Mouse (Mus musculus) midbrain, embryonic 15.5 days (tissue): ENCODE results near the gene Dcaf11. TPM values are rescaled to one million over a fixed set of nuclear protein-coding genes. Genes with fewer than 3 reads are reported as not detected.
A peak's percentile ranks its signal among the peaks of the same experiment; 100 is the strongest.

Experiments
- ATAC-seq: fragments of 200-750 bp; cut with Nextera tagmentation; replicated peaks from 2 replicates; pipeline ENCODE4 v1.8.0; 2017; ENCODE audit warnings: moderate TSS enrichment
- H3K27ac ChIP-seq: fragments of 300-500 bp; sonication (generic); 2 replicates; pipeline ENCODE4 v1.5.1; 2015; ENCODE audit warnings: mild to moderate bottlenecking, inconsistent platforms
- H3K27me3 ChIP-seq: fragments of 300-500 bp; sonication (generic); replicated peaks from 2 replicates; pipeline ENCODE4 v1.6.1; 2015; ENCODE audit warnings: inconsistent platforms
- H3K36me3 ChIP-seq: fragments of 300-500 bp; sonication (generic); replicated peaks from 2 replicates; pipeline ENCODE4 v1.6.1; 2015; ENCODE audit warnings: inconsistent platforms
- H3K4me1 ChIP-seq: fragments of 300-500 bp; sonication (generic); 2 replicates; pipeline ENCODE4 v1.6.1; 2015; ENCODE audit warnings: inconsistent platforms
- H3K4me2 ChIP-seq: fragments of 300-500 bp; sonication (generic); 2 replicates; pipeline ENCODE4 v1.6.1; 2015; ENCODE audit warnings: inconsistent platforms, mild to moderate bottlenecking, moderate library complexity
- H3K4me3 ChIP-seq: fragments of 300-500 bp; sonication (generic); 2 replicates; pipeline ENCODE4 v1.5.1; 2015; ENCODE audit warnings: mild to moderate bottlenecking, inconsistent platforms
- H3K9ac ChIP-seq: fragments of 300-500 bp; sonication (generic); 2 replicates; pipeline ENCODE4 v1.6.1; 2015; ENCODE audit warnings: mild to moderate bottlenecking, inconsistent platforms
- H3K9me3 ChIP-seq: fragments of 300-500 bp; sonication (generic); 2 replicates; pipeline ENCODE4 v1.6.1; 2016; ENCODE audit warnings: inconsistent platforms
- WGBS: fragments of 180-500 bp; shearing (Covaris S2); methylation state at CpG from one replicate; pipeline ENCODE4 v1.1.7; 2015; ENCODE audit warnings: mixed read lengths; 5-methylcytosine and 5-hydroxymethylcytosine counted together
- polyA plus RNA-seq: library from polyadenylated mRNA; unstranded; fragments of >200 nt; fragmentation: Nextera tagmentation; extraction: Ambion mirVana; gene quantifications from 2 replicates; pipeline ENCODE4 v1.2.1, GENCODE M21; 2015

Gene Dcaf11
- polyA plus RNA-seq = 129 and 135 TPM in 2 replicates

DNA sequence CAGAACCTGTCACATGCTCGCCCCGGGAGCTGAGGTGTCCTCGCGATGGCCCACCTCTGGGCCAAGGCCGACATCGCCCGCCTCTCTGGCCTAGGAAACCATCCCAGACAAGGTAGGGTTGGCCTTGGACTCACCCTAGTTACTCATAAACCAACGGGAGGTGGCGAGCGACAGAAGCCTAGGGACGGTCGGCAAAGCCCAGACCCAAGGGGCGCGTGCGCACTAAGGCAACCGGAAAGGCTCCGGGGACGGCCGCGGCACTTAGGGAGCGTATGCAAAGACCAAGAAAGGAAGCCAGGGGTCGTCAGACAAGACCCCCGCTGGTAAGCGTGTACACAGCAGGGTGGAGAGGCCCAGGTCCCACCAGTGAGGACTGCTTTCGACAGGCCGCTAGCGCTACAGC is at the start of gene Dcaf11:
TSS of gene Dcaf11 (plus strand) at position 208 of the 403 bp plus-strand sequence.
- WGBS = under 1% methylated on average over 27 of the region's 27 CpGs
- Histone ChIP-seq H3K27me3 (no peaks in the 10 kb centered on the region), H3K4me3 (peak within 1 kb of the TSS; percentile 57), H3K4me2 (peak within 1 kb of the TSS; percentile 73), H3K27ac (peak within 1 kb of the TSS; percentile 99), H3K36me3 (peaks cover 1% of the 10 kb centered on the region; the same call in 1 of the 2 replicates), H3K4me1 (peaks cover 29% of the 10 kb centered on the region), H3K9ac (peak within 1 kb of the TSS; percentile 87), H3K9me3 (no peaks in the 10 kb centered on the region)
- peak; percentile 85 for ATAC-seq

DNA sequence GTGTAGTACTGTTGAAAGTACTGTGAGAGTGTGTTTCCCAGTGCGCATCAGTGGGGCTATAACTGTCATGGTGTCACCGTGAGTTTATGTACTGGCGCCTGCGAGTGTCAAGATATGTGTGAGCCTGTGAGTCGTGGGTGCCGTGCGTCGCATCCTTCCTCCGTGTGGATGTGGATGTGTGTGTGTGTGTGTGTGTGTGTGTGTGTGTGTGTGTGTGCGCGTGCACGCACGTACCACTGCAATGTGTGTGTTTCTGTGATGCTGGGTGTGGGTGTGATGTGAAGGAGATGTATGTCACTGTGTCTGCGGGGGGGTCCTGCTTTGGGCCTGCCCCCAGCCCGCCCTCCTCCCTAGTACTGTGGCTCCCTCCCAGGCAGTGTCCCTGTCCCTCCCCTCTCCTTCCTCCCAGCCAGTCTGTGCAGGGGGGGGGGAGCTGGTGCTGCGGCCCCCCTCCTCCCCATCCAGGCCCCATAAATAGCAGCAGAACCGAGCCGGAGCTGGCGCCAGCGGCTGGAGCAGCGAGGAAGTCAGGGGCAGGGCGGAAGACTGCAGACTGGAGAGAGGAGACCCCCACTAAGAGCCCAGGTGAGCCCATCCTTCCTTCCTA is 49.6 kb upstream of the Dcaf11 start, which contains the start of gene Cpne6:
TSS of gene Cpne6 (plus strand) at position 321 of the 607 bp plus-strand sequence.
- peak; percentile 28; the same call in 1 of the 2 replicates for ATAC-seq
- H3K9ac ChIP-seq = no peak within 1 kb of the TSS
- 72% methylated on average over 21 of the region's 22 CpGs for WGBS

DNA sequence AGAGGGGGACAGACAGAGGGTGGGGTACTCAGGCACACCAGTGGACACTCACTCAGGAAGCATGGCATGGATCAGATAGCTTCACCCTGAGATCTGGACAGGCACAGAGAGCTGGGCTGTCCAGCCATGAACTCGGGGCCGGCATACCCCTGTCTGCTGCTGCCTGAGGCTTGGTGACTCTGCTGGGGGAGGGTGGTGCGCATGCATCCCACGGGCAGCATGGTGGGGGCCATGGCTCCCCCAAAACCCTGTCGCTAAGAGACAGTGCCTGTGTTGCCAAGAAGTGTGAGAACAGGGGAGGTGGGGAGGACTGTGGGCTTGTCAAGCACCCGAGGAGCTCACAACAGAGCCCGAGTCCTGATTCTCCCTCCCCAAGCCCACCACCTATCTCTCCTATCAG is 48.8 kb upstream of the Dcaf11 start:
- Histone ChIP-seq H3K4me1 (peaks cover 12% of the 10 kb centered on the region; the same call in 1 of the 2 replicates), H3K4me2 (no peak overlapping the region), H3K27ac (no peak overlapping the region), H3K36me3 (no peaks in the 10 kb centered on the region), H3K9me3 (no peaks in the 10 kb centered on the region), H3K27me3 (no peaks in the 10 kb centered on the region), H3K9ac (no peak overlapping the region), H3K4me3 (no peak overlapping the region)
- 61% methylated on average over 7 of the region's 7 CpGs for WGBS
- 0 out of 2 replicates have a peak, but pooled peaks have one; percentile 6 for ATAC-seq

More for the DNA sequence above, 49.6 kb upstream of the Dcaf11 start, which contains the start of gene Cpne6:
- Histone ChIP-seq H3K27me3 (no peaks in the 10 kb centered on the region), H3K9me3 (no peaks in the 10 kb centered on the region), H3K4me2 (no peak within 1 kb of the TSS), H3K27ac (no peak within 1 kb of the TSS), H3K36me3 (no peaks in the 10 kb centered on the region), H3K4me3 (no peak within 1 kb of the TSS), H3K4me1 (peaks cover 12% of the 10 kb centered on the region; the same call in 1 of the 2 replicates)

DNA sequence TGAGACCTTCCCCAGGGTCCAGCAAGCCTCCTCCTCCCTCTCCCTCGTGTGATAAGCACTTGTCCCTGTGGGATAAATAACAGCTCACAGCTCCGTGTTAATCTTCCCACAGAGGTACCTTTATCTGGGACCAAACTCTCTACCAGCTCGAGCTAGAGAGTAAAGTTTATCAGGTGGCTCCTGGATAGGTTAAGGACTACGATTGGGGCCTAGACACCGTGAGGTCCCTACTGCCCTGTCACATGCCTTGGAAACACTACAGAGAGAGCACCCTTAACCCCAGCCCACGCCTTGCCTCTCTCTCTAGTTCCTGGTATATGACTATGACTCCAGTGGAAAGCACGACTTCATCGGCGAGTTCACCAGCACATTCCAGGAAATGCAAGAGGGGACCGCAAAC is 45.9 kb upstream of the Dcaf11 start:
- Histone ChIP-seq H3K27me3 (no peaks in the 10 kb centered on the region), H3K4me3 (no peak overlapping the region), H3K9ac (no peak overlapping the region), H3K4me1 (peaks cover 14% of the 10 kb centered on the region; the same call in 1 of the 2 replicates), H3K27ac (no peak overlapping the region), H3K4me2 (no peak overlapping the region), H3K9me3 (no peaks in the 10 kb centered on the region), H3K36me3 (no peaks in the 10 kb centered on the region)
- no peak for ATAC-seq
- WGBS = 73% methylated on average over 10 of the region's 10 CpGs

DNA sequence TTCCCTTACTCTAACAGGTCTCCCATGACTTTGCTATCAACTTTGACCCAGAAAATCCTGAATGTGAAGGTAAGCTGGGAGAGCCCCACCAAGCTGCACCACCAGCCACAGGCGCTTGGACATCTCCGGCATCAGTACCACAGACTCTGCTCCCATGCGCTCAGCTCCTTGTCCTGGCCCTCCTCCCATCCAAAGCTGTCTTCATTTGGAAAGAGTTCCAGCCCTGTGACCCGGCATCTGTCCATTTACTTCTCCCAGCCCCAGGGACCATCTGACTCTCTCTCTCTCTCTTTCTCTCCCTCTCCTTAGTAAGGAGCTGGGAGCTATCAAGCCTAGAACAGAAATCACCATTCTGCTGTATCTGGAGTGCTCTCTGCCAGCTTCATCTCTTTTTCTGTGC is 44.0 kb upstream of the Dcaf11 start:
- Histone ChIP-seq H3K27me3 (no peaks in the 10 kb centered on the region), H3K4me1 (peaks cover 17% of the 10 kb centered on the region), H3K4me2 (no peak overlapping the region), H3K9ac (no peak overlapping the region), H3K27ac (no peak overlapping the region), H3K4me3 (no peak overlapping the region), H3K9me3 (no peaks in the 10 kb centered on the region), H3K36me3 (no peaks in the 10 kb centered on the region)
- ATAC-seq = no peak
- WGBS = 91% methylated on average over 4 of the region's 4 CpGs

DNA sequence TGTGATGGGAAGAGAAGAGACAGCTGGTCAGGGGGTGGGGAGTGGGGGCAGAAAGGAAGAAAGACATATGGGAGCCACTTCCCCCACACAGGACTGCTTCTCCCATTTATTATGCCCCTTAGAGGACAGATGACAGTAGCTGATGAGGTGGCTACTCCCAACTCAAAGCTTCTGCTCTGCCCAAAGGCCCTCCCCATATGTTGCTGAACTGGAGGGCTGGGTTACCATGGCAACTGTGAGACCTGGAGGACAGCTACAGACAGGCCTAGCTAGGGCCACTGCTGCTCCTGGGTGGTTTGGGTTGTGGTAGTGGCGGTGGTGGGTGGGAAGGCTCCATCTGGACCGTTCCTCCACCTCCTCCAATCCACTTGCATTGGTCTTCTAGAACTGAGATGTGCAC is 40.9 kb upstream of the Dcaf11 start:
- Histone ChIP-seq H3K4me2 (no peak overlapping the region), H3K27me3 (no peaks in the 10 kb centered on the region)
- WGBS = 8% methylated on average over 2 of the region's 2 CpGs

DNA sequence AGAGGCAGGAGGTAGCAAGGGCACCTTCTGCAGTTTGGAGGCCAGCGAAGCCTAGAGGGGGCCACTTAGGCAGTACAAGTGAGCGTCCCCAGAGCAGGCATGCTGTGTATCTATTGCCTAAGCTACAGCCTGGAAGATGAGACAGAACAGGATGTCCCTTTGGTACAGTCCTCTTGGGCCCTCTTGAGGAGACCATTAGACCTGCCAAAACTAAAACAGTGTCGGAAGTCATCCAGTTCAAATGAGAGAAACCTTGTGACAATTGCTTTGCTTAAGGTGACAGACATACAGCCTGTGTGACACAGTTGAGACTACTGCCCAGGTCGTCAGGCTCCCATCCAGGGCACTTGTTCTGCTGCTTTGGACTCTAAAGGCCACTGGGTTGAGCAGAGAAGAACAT is 40.2 kb upstream of the Dcaf11 start:
- 65% methylated on average over 4 of the region's 4 CpGs for WGBS

More for the DNA sequence above, 40.9 kb upstream of the Dcaf11 start:
- Histone ChIP-seq H3K4me3 (no peak overlapping the region), H3K36me3 (no peaks in the 10 kb centered on the region), H3K9ac (no peak overlapping the region), H3K9me3 (no peaks in the 10 kb centered on the region), H3K4me1 (peaks cover 14% of the 10 kb centered on the region), H3K27ac (no peak overlapping the region)
- peak; percentile 67 for ATAC-seq

DNA sequence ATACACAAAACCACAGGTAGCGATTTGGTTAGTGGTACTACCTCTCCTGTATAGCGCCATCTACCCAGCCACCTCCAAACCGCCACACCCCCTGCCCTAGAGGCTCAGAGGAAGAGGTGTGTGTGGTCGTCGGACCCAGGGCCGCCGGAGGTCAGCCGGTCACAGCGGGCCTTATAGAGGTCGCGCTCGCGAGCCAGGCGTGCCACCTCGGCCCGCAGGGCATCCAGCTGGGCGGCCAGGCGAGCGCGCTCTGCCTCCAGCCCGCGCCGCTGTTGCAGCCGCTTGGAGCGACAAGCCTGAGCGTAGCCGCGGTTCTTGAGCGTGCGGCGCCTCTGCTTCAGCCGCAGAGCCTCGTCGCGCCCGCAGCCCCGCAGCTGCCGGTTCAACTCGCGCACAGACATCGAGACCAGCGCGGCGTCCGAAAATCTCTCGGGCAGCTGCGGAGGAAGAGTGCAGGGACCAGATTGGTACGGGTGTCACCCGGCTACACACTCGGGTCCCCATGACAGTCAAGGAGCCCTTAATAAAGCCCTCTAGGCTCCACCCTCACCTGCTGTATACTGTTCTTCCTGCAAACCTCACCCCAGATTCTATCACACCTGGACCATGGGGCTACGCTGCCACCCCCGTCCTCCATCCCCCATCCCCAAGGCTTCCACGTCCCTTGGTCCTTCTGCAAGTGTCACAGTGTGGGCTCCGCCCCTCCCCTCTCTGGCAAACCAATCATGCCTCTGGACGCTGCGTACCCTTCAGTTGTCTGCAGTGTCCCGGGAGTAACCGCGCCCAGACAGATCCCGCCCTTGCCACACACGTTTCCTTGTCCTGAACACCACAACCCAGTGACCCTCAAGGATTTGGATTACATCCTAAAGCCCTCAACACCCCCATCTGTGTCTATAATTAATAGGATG is 39.1 kb upstream of the Dcaf11 start:
- Histone ChIP-seq H3K9me3 (no peaks in the 10 kb centered on the region), H3K27ac (peak overlapping the region; percentile 83), H3K4me1 (peaks cover 14% of the 10 kb centered on the region), H3K9ac (peak overlapping the region; percentile 63), H3K4me3 (peak overlapping the region; percentile 53), H3K4me2 (peak overlapping the region; percentile 89), H3K27me3 (no peaks in the 10 kb centered on the region), H3K36me3 (no peaks in the 10 kb centered on the region)
- under 1% methylated on average over 61 of the region's 61 CpGs for WGBS
- peak; percentile 85 for ATAC-seq

More for the DNA sequence above, 40.2 kb upstream of the Dcaf11 start:
- H3K4me3 ChIP-seq = no peak overlapping the region
- no peaks in the 10 kb centered on the region for H3K9me3 ChIP-seq
- no peaks in the 10 kb centered on the region for H3K27me3 ChIP-seq
- H3K4me1 ChIP-seq = peaks cover 14% of the 10 kb centered on the region
- no peak for ATAC-seq
- H3K4me2 ChIP-seq = no peak overlapping the region
- H3K9ac ChIP-seq = no peak overlapping the region
- H3K27ac ChIP-seq = peak overlapping the region; percentile 27; the same call in 1 of the 2 replicates
- H3K36me3 ChIP-seq = no peaks in the 10 kb centered on the region

DNA sequence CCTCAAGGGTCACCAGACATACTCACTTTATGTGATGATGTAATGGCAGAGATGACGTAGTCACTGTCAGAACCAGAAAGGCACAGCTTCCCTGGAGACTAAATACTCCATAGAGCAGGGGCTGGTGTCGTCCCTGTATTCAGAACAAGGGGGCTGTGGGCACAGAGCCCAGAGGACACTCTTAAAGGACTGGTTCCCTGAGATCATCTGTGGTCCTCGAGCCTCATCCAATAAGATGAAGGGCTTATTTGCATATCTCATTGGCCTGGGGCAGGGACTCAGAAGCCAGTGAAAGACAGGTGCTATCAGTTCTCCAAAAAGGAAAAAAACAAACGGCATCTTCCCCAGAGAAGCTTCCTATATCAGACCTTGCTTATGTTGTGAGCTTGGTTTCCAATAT is 35.7 kb upstream of the Dcaf11 start:
- Histone ChIP-seq H3K4me1 (peaks cover 11% of the 10 kb centered on the region), H3K27ac (no peak overlapping the region), H3K4me3 (no peak overlapping the region), H3K27me3 (no peaks in the 10 kb centered on the region), H3K9me3 (no peaks in the 10 kb centered on the region), H3K36me3 (no peaks in the 10 kb centered on the region), H3K9ac (no peak overlapping the region), H3K4me2 (no peak overlapping the region)
- WGBS = 57% methylated on average over 4 of the region's 4 CpGs
- no peak for ATAC-seq

DNA sequence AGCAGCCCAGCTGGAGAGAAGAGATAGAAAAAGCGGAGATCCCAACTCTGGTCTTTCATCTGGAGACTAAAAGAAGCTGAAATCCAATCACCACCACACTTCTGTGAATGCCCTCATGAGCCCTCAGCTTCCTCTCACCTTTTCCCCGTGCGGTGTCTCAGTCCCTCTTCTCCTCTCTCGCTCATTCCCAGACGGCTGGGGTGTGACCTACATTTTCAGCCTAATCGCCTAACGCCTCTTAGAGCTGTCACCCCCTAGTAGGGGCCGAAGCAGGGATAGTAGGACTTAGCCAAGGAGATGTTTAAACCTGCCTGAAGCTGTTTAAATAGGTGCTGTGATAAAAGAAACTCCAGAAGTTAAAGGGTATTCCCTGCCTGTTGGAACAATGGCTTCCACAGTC is 35.0 kb upstream of the Dcaf11 start, which contains the start of gene Nrl:
TSS of gene Nrl (minus strand) at position 197 of the 400 bp plus-strand sequence.
- Histone ChIP-seq H3K9ac (no peak within 1 kb of the TSS), H3K9me3 (no peaks in the 10 kb centered on the region), H3K36me3 (no peaks in the 10 kb centered on the region), H3K4me1 (peaks cover 5% of the 10 kb centered on the region), H3K4me2 (no peak within 1 kb of the TSS), H3K4me3 (no peak within 1 kb of the TSS), H3K27me3 (no peaks in the 10 kb centered on the region), H3K27ac (no peak within 1 kb of the TSS)
- WGBS = 45% methylated on average over 8 of the region's 8 CpGs
- ATAC-seq = no peak

DNA sequence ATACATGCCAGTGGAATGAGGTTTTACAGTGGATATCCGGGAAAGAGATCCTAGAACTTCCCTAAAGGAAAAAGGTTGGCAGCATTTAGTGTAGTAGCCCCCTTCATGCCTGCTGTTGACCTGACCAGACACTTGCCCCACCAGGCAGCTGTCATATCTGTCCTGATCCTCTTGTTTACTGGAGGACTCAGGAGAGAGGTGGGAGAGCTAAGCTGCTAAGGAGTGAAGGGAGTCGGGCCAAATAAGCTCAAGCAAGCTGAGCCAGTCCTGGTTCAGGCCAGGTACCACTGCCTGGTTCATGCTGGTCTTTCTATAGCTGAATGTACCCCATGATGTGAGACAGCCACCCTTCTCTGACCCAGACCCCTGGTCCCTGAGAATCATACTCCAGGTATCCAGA is 33.1 kb upstream of the Dcaf11 start:
- no peaks in the 10 kb centered on the region for H3K36me3 ChIP-seq
- no peak overlapping the region for H3K4me2 ChIP-seq
- ATAC-seq = no peak
- no peak overlapping the region for H3K4me3 ChIP-seq
- no peaks in the 10 kb centered on the region for H3K27me3 ChIP-seq
- H3K27ac ChIP-seq = no peak overlapping the region
- no peak overlapping the region for H3K9ac ChIP-seq
- 77% methylated on average over 2 of the region's 2 CpGs for WGBS
- no peaks in the 10 kb centered on the region for H3K9me3 ChIP-seq
- H3K4me1 ChIP-seq = no peaks in the 10 kb centered on the region

DNA sequence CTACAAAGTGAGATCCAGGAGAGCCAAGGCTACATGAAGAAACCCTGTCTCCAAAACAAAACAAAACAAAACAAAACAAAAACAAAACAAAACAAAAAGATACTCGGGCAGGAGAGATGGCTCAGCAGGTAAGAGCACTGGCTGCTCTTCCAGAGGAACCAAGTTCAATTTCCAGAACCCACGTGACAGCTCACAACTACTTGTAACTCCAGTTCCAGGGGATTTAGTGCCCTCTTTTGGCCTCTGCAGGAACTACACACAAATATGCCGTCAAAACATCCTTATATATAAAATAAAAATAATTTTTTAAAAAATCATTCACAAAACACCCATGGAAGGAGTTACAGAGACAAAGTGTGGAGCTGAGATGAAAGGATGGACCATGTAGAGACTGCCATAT is 31.9 kb upstream of the Dcaf11 start:
- WGBS = 23% methylated on average over 3 of the region's 3 CpGs
- Histone ChIP-seq H3K36me3 (no peaks in the 10 kb centered on the region), H3K27ac (no peak overlapping the region), H3K9ac (no peak overlapping the region), H3K4me3 (no peak overlapping the region), H3K27me3 (no peaks in the 10 kb centered on the region), H3K9me3 (no peaks in the 10 kb centered on the region), H3K4me1 (no peaks in the 10 kb centered on the region), H3K4me2 (no peak overlapping the region)
- no peak for ATAC-seq
